Mouse (Mus musculus) adipocyte (in vitro differentiated cells): ENCODE data around the gene Krt39.

Experiments
- DNase-seq: peaks from one replicate; pipeline ENCODE4 v3.0.0-alpha.2; 2016; ENCODE audit warnings: low spot score

The Krt39 gene

DNA sequence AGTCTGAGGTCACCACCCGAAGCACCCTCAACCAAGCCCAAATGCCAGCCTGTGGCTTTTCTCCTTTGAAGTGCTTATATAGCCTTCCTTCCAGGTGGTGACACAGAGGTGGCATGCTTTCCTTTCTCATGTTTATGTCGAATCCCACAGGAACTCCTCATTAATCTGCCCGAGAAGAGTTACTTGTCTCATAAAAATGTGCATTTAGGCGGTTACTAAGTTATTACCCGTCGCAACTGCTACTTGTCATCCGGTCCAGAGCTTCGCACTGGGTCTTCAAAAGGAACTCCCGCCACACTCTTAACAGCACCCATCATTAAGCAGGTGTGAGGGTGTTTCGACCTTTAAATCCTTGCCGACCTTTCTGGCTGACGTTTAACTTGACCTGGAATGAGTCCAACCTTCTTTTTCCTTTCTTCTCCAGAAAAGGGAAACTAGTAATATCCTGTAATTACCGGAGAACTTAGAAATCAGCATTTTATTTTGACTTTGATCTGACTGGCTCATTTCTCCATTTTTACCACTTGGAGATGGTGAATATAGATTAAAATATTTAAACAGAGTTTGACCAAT, at the start of gene Krt39:
Gene Krt39, minus strand, starts transcription at position 51 of the 573 bp plus-strand sequence.
- DNase-seq, result no peak

DNA sequence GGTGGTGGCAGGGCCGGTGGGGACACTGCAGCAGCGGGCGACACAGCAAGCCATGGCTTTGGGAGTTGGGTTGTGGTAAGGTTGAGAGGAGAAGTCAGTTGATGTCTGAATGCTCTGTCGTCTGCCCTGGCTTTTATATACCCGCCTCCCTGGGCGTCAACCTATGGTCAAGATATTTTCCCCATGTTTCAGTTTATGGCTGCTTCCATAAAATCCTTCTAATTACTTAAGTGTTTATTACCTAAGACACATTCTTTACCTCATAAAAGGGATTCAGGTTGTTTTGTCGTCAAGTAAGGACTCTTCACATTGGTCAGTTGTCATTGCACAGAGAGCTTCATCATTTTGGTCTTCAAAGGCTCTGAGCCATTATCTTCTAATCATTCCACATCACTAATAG, 45.4 kb upstream of the Krt39 start, which contains the start of gene Krtap3-1:
Gene Krtap3-1, minus strand, starts transcription at position 101 of the 400 bp plus-strand sequence.
- DNase-seq, result no peak

DNA sequence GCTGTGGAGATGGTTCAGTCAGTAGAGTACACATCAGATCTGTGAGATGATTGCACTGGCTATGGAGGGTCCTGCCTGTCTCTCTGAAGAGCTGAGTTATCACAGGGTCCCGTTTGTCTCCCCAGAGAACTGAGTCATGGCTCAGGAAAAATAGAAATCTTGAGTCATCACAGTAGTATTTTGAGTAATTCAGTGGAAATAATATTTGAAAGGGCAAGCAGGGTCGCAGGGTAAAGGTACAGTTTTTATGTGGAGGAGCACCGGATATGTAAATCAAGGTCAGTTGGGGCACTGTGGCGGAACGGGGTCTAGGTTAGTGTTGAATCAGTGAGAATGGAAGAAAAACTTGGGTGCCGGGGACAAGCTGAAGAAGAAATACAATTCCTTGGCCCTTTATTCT, 41.4 kb upstream of the Krt39 start:
- no peak for DNase-seq

DNA sequence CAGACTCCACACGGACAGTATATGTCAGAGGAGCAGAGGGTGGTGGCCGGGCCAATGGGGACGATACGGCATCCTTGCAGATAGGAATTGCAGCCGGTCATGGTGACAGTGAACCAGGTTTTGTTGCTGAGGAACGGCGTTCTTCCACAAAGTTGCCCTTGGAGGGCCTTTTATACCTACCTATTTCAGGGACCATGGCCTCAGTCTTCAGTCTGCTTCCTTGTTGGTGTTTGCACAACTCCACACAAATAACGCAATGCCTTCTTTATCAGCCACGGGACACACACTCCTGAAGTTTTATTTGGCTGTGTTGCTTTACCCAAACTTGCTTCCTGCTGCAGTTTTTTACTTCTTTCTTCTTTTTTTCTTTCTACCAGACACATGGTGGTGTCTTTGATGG, 38.2 kb upstream of the Krt39 start, which contains the start of gene Gm11939:
Gene Gm11939, minus strand, starts transcription at position 101 of the 400 bp plus-strand sequence.
- DNase-seq, result no peak

DNA sequence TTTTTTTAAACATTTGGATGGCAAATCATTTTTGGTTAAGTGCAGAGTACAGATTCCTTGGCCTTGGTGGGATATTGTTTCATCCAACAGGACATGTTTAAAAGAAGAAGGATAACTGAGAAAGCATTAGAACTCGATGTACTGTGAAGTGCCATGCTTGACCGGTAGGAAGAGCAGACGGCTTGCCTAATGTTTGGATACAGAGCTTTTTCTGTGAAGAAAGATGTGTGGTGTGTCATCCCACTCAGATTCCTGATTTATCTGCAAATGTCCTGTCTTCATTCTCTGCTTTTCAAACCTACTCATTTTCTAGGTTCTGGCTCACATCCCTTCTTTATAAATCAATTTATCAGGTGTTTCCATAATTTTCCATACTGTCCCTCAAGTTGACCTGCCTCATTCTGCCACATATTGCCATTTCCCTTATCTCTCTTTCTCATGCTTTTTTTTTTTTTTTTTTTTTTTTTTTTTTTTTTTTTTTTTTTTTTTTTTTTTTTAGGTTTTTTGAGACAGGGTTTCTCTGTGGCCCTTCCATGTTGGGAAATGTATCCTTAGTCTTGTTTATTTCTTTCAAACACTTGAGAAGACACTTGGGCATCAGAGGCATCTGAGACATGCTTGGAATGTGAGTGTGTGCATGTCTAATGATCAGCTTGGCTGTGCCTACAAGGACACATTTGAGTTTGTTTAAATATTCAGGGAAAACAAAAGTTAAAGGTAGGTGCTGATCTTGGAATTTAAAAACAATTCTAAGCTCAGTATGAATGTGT, 37.0 kb upstream of the Krt39 start:
- DNase-seq, result no peak

DNA sequence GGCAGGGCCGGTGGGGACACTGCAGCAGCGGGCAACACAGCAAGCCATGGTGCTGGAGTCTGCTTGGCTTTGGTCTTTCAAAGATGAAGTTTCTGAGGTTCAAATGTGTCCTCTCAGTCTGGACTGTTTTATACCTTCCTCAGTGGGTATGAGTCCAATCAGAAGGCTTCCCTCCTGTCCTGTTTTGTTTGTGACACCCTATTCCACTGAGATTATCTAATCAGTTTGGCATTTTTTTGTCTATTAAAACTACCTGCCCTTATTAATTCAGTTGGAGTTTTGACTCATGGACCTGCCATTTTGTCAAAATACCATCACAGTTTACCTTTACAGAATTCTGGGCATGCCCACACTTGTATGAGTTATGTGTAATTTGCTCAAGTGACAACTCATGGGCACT, 35.6 kb upstream of the Krt39 start, which contains the start of gene Krtap3-2:
Gene Krtap3-2, minus strand, starts transcription at position 101 of the 400 bp plus-strand sequence.
- DNase-seq, result no peak

DNA sequence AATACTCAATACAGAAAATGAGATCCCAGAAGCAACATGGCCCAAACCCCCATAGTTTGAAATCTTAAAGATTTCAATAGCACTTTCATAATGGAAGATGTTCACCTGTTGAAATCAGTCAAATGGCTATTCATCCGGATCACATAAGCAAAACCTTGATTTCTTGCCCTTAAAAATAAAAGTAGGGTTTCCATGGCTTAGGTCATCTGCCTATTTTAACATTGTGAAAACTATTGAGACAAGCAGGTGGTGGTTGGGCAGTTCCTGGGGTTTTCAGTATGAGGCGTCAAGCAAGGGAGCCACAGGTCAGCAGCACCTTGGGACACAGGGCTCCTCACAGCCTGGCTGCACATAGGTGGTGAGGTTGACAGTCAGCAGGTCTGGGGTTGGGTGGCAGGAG, 35.1 kb upstream of the Krt39 start:
- DNase-seq, result no peak

DNA sequence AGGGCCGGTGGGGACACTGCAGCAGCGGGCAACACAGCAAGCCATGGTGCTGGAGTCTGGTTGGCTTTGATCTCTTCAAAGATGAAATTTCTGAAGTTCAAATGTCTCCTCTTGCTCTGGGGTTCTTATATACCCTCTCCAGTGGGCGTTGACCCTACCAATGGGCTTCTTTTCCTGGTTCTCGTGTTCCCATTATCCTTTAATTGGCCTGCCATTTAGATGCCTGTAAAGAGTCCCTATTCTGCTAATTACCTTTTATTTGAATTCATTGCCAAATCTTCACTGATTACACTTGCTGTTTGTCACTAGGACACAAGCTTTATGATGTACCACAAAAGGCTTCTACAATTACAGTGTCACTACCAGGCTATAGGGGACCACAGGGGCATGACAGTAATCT, 29.6 kb upstream of the Krt39 start, which contains the start of gene Krtap3-3:
Gene Krtap3-3, minus strand, starts transcription at position 101 of the 400 bp plus-strand sequence.
- no peak for DNase-seq

DNA sequence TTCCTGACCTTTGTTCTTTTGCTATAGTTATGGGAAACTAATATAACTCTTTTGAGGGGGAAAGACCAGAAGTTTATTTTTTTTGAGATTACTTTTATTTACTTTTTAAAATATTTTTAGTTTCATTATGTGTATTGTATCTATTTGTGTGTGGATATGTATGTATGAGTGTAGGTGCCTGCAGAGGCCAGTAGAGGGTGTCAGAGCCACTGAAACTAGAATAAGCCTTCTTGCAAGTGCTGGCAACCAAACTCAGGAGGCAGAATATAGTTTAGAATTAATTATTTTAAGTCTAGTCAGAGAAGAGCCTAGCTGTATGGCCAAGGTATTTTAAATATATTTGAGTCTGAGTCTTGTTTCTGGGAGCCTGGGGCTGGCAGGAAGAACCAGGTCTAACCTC, 26.8 kb upstream of the Krt39 start:
- DNase-seq, result no peak

DNA sequence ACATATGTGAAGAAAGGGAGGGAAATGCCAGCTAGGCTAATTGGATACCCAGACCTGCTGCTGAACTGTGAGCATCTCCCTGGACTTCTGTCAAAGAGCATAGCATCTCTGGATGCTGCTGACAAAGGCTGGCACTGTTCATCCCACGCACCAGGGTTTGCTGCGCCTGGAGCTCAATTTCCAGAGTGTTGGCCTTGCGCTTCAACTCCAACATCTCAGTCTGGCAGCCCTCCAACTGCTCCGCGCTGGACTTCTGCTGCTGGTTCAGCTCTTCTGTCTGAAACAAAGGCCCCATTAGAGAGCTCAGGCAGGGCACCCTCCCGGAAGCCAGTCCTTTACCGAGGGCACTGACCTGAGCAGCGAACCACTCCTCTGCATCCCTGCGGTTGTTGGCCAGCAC, 18.6 kb upstream of the Krt39 start:
- no peak for DNase-seq

DNA sequence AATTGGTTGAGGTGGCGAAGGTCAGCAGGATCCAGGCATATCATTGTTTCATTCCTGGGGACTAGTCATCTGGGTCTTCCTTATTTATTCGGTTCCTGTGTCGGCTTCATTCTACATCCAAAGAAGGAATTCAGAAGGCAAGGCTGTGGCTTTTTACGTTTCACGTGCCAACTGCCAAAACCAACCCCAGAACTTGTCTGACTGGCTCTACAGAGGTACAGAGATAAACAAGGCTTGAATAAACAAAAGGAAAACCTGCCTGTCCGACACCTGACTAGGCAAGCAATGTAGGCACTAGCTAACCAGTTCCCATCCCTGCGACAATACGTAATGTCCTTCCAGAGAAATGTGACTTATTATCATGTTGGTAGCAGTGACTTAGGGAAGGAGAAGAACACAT, 7.0 kb downstream of the Krt39 start:
- no peak for DNase-seq

DNA sequence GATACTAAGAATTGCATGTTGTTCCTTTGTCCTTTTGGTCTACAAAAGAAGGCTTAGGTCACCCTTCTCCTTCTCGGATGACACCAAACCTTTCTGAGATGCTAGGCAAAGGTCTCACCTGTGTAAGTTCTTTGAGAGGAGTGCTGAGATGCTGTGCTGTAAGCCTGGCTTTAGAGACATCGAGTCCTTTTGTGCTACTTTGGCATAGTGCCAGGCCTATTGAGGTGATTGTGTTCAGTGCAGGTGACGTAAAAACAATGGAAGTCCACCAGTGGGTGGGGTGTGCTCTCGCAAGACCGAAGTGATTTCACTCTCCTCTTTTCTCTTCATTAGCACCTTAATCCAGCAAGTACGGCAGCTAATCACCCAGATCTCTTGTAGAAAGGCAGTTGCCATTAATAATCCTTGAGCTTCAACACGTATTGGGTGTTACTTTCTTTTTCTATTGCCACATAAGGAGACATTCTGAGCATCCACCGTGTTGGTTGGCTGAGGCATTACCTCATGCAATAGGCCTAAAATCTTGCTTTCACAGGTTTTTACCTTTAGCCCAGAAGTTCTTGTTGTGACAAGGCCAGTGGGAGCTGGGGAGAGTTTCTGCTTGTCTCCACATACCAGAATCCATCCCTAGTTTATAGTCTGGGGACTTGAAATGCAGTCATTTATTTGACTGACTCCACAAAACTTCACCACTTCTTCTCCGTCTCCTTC, 20.9 kb downstream of the Krt39 start:
- DNase-seq, result no peak

DNA sequence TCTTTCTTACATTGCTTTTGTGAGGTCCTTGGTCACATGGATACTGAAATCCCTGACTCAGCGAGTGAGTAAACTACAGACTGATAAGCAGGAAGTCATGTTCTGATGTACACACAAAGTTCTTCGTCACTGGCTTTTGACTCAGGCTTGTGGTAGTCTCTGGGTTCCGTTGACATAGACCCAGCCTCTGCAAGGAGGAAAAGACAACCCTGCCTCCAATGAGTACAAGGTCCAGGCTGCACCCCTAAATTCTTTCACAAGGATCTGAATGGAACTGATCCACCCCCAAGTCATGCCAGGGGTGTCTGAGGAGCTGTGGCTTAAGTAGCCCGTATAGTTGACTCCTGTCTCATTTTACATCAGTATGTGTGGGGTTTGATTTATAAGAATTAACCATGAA, 24.7 kb downstream of the Krt39 start:
- no peak for DNase-seq

DNA sequence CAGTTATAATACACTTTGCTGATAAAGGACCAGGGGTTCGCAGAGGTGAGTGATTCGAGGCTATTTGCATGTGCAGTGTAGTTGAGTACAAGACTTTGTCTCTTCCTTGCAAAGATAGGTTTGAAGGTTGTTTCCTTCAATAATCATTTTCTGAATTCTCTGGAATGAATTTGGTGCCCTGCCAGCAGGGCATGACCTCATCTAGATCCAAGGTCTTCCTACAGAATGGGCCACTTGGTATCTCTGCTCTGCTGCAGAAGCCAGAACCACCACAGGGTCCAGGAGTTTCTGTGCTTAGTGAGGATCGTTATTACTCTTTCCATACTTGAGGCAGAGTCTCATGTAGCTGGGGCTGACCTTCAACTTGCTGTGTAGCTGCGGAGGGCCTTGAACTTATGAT, 26.4 kb downstream of the Krt39 start:
- no peak for DNase-seq

DNA sequence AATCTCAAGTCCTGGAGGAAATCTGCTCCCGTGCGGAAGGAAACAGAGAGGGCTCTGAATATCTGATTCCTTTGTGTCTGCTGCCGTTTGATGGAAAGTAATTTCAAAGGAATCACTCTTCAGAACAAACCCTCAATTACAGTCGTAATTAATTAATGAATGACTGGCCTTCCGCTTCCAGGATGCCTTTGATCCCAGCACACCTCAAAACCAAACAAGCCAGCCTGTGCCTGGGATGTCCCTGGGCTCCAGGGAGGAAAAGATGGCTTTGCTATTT, 27.6 kb downstream of the Krt39 start:
- no peak for DNase-seq

DNA sequence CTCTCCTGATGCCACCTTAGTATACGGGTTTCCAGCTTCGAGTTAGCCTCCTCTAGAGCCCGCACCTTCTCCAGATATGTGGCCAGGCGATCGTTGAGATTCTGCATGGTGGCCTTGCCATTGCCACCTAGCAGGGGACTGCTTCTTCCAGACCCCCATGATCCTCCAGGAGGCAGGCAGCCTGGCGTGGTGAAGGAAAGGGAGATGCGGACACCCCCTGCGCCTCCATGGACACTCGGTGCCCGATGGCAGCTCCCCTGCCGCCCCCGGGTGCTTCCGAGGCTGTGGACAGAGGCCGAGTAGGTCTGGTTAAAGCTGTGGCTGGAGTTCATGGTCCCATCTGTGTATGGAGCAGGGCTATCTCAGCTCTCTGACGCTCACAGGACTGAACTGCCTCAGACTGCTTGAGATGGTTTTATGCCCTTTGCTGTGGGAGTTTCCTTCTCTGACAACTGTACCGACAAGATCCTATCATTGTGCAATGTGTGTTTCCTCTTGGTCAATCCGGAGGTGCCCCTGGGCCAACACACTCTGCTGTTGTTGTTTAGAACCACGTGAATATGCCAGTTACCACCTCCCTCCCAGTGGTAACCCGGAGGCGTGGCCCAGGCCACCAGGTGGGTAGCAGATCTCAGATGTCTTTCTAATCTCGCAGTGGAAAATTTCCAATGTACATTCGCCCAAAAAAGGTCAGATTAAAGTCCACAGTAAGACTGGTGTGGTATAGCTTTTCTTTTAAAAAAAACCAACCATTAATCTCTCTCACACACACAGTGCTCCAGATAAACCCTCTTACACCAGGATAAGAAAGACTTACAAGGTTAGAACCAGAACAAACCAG, 28.2 kb downstream of the Krt39 start, which contains the start of gene Krt23:
Gene Krt23, minus strand, starts transcription at position 405 of the 841 bp plus-strand sequence.
- DNase-seq, result no peak

DNA sequence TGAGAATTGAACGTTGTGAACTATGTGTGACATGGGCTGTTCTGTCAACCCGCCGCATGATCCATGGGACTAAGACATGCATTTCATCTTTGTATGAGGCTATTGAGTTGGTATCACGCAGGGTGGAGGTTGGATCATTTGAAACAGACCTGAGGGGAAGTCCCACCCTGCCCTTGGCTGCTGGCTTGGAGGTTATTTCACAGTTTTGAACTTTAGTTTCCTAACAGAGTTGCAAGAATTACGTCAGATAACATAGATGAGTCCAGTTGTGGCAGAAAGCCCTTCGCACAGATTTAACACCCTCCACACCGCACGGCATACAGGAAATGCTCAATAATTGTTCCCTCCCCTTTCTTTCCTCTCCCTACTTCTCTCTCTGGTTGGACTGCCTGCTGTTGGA, 30.1 kb downstream of the Krt39 start:
- DNase-seq, result no peak

DNA sequence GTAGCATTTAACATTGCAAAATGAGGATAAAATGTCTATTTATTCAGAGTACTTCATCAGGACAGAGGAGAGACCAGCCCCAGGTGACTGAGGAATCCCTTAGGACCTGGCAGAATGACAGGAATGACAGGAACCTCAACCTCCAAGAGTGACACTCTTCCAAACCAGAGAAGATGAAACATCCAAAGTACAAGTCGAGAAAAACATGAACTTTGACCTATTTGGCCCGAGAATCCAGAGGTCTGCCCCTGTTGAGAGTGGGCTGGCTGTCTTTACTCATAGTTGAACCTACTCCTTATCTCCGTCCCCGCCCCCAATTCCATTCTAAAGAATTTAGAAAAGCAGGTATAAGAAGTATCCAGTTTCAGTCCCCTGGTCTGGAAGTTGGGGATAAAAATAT, 30.5 kb downstream of the Krt39 start:
- DNase-seq, result no peak

DNA sequence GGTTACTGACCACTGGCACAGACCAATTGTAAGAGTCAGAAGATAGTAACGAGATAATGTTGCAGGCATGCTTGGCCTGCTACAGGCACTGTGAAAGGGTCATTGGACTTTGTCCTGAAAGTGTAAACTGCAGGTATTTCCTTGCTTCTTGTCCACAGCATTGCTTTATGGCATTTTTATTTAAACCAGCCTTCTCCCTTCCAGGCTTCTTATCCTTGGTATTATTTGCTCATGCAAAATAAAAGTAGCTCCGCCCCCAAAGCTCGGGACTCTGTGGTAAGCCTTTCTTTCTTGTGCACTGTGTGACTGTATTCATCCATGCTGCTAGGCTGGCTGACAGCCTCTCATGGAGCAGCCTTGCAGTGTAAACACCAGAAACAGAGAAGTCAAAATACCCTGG, 31.9 kb downstream of the Krt39 start:
- no peak for DNase-seq

DNA sequence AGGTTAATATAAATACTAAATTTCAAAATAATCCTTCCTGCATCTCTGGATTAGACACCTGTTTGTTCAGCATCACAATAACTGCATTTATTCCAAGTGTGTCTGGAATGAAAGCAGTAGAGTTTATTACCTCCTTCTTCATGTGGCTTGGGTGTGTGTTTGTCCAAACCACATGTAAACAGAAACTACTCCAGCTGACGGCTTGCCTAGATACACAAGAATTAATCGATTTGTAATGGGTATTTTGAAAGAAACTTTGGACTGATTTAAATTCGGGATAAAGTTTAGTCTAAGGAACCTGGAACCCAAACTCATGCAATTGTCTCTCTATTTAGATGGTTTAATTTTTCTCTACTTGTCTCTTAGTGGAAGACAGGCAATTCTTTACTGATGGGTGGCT, 46.2 kb downstream of the Krt39 start:
- no peak for DNase-seq

DNA sequence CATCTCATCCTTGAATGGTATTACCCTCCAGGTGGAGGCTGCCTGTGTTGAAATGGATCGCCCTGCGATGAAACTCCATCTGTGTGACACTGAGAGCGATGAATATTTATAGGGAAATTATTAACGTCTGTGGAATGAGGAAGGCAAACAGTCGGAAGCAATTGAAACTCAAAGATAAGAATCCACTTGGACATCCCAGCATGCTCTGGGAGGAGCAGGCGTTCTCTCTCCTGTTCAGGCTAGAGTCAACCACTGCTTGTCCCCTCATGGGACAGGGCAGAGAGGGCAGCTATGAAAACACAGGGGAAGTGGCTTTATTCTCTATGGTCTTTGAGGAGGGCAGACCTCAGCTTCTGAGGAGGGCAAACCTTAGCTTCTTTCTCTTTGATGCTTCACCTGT, 47.7 kb downstream of the Krt39 start:
- DNase-seq, result no peak

DNA sequence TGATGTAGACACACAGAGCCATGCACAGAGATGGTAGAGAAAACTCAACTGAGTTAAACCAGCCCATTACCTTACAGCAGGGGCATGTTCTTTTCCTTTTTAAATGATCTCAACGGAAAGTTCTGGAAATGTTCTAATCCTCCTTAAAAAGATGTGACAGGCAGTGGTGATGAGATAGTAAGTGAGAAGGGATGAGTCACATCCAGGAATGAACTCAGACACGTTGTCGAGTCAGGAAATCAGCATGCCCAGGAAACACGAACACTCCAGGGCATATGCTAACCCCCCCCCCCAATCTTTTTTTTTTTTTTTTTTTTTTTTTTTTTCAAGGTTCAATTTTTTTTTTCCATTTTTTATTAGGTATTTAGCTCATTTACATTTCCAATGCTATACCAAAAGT, 48.7 kb downstream of the Krt39 start:
- no peak for DNase-seq
